10 mouse cellular contexts compared by ENCODE assay signal in genomic region chr6:52936995-52937394, GRCm38 (mm10).
A peak's percentile ranks its signal among the peaks of the same experiment; 100 is the strongest.
DNase-seq lines count a peak whose midpoint lies in the region; ATAC-seq and TF ChIP-seq lines count a peak whose summit lies in the region.
"Had no signal": no experiment of that assay in that cellular context is flagged by ENCODE, and none has a peak within 500 bp of the region (broad histone marks: within the 10 kb centered on the region; RNA-seq: fewer than 3 reads in every experiment).

No protein-coding gene starts in this region.

- no peak overlapping the region for H3K4me2 ChIP-seq in forebrain, embryonic 14.5 days (ENCODE audit: low read length)
- no peak overlapping the region for H3K4me2 ChIP-seq in forebrain, embryonic 12.5 days
- no peak overlapping the region for H3K4me2 ChIP-seq in liver, postnatal 0 days (ENCODE audit: low read depth, low read length)
- H3K4me2 ChIP-seq in hindbrain, embryonic 13.5 days = no peak overlapping the region
- H3K4me2 ChIP-seq: neural tube, embryonic 13.5 days had no signal

- TF ChIP-seq EP300 in liver, postnatal 0 days (IDR thresholded peaks at IDR 0.05; ENCODE audit: low read depth) = no peak

- no peak for ATAC-seq in forebrain, embryonic 14.5 days
- ATAC-seq in forebrain, embryonic 12.5 days (ENCODE audit: low FRiP score) = no peak
- no peak for ATAC-seq in liver, postnatal 0 days
- ATAC-seq in hindbrain, embryonic 13.5 days (ENCODE audit: low FRiP score) = no peak
- ATAC-seq: CD4-positive, CD25-positive, alpha-beta regulatory T cell, adult 4 months had no signal

- 37% methylated on average over 10 of the region's 10 CpGs for WGBS in forebrain, embryonic 14.5 days
- 73% methylated on average over 10 of the region's 10 CpGs for WGBS in forebrain, embryonic 12.5 days
- 57% methylated on average over 10 of the region's 10 CpGs for WGBS in liver, postnatal 0 days (ENCODE audit: insufficient replicate concordance)
- WGBS in hindbrain, embryonic 13.5 days = 61% methylated on average over 10 of the region's 10 CpGs

- H3K4me1 ChIP-seq in forebrain, embryonic 14.5 days (ENCODE audit: control insufficient read depth, insufficient read depth, low read length) = peaks cover 23% of the 10 kb centered on the region
- peaks cover 11% of the 10 kb centered on the region for H3K4me1 ChIP-seq in forebrain, embryonic 12.5 days
- H3K4me1 ChIP-seq in liver, postnatal 0 days (ENCODE audit: insufficient read depth) = peaks cover 4% of the 10 kb centered on the region; the same call in 1 of the 2 replicates
- H3K4me1 ChIP-seq in hindbrain, embryonic 13.5 days (replicated peaks) = 0 out of 2 replicates have a peak, but pooled peaks cover 9% of the 10 kb centered on the region

- peak; percentile 82 for DNase-seq in forebrain, embryonic 14.5 days (ENCODE audit: low spot score)
- peak; percentile 45 for DNase-seq in liver
- no peak for DNase-seq in liver, postnatal 0 days
- DNase-seq in heart, adult 8-10 months (ENCODE audit: low spot score) = peak; percentile 41
- peak; percentile 70 for DNase-seq in lung, postnatal 10 days
- DNase-seq in adipocyte (ENCODE audit: low spot score) = no peak

- no peaks in the 10 kb centered on the region for H3K9me3 ChIP-seq in forebrain, embryonic 14.5 days (replicated peaks; ENCODE audit: control insufficient read depth, low read length)
- no peaks in the 10 kb centered on the region for H3K9me3 ChIP-seq in forebrain, embryonic 12.5 days
- no peaks in the 10 kb centered on the region for H3K9me3 ChIP-seq in liver, postnatal 0 days (ENCODE audit: low read length)
- no peaks in the 10 kb centered on the region for H3K9me3 ChIP-seq in hindbrain, embryonic 13.5 days
- H3K9me3 ChIP-seq: neural tube, embryonic 13.5 days had no signal

- no peak overlapping the region for H3K9ac ChIP-seq in forebrain, embryonic 14.5 days (ENCODE audit: low read length)
- H3K9ac ChIP-seq in forebrain, embryonic 12.5 days = no peak overlapping the region
- no peak overlapping the region for H3K9ac ChIP-seq in liver, postnatal 0 days (replicated peaks)
- H3K9ac ChIP-seq in hindbrain, embryonic 13.5 days = no peak overlapping the region
- H3K9ac ChIP-seq: neural tube, embryonic 13.5 days had no signal

- no peak for TF ChIP-seq CTCF in liver, postnatal 0 days (IDR thresholded peaks at IDR 0.05; ENCODE audit: low read depth)

- H3K36me3 ChIP-seq in forebrain, embryonic 14.5 days (ENCODE audit: control insufficient read depth, insufficient read depth, low read length) = no peaks in the 10 kb centered on the region
- H3K36me3 ChIP-seq in forebrain, embryonic 12.5 days (replicated peaks) = no peaks in the 10 kb centered on the region
- no peaks in the 10 kb centered on the region for H3K36me3 ChIP-seq in liver, postnatal 0 days (replicated peaks; ENCODE audit: insufficient read depth, low read length)
- no peaks in the 10 kb centered on the region for H3K36me3 ChIP-seq in hindbrain, embryonic 13.5 days
- H3K36me3 ChIP-seq: neural tube, embryonic 13.5 days had no signal

- H3K27ac ChIP-seq in forebrain, embryonic 14.5 days (ENCODE audit: low read depth, low read length) = no peak overlapping the region
- H3K27ac ChIP-seq in forebrain, embryonic 12.5 days = no peak overlapping the region
- no peak overlapping the region for H3K27ac ChIP-seq in liver, postnatal 0 days (ENCODE audit: low read depth)
- no peak overlapping the region for H3K27ac ChIP-seq in hindbrain, embryonic 13.5 days
- H3K27ac ChIP-seq: neural tube, embryonic 13.5 days had no signal

- H3K4me3 ChIP-seq in forebrain, embryonic 14.5 days (ENCODE audit: low read depth, low read length) = no peak overlapping the region
- no peak overlapping the region for H3K4me3 ChIP-seq in forebrain, embryonic 12.5 days (replicated peaks)
- no peak overlapping the region for H3K4me3 ChIP-seq in liver, postnatal 0 days (ENCODE audit: low read depth, low read length)
- H3K4me3 ChIP-seq in hindbrain, embryonic 13.5 days = no peak overlapping the region
- H3K4me3 ChIP-seq: neural tube, embryonic 13.5 days had no signal

- no peaks in the 10 kb centered on the region for H3K27me3 ChIP-seq in forebrain, embryonic 14.5 days (replicated peaks; ENCODE audit: control insufficient read depth, insufficient read depth, low read length)
- no peaks in the 10 kb centered on the region for H3K27me3 ChIP-seq in forebrain, embryonic 12.5 days
- H3K27me3 ChIP-seq in liver, postnatal 0 days (ENCODE audit: insufficient read depth, low read length) = no peaks in the 10 kb centered on the region
- H3K27me3 ChIP-seq in hindbrain, embryonic 13.5 days = no peaks in the 10 kb centered on the region
- H3K27me3 ChIP-seq: neural tube, embryonic 13.5 days had no signal

Comparison
In these comparisons a context has a peak if more than half of its experiments do, and no peak if none do; other contexts are left out.
1. DNase-seq: peak in forebrain, embryonic 14.5 days (single experiment), liver (single experiment), heart, adult 8-10 months (single experiment) and lung, postnatal 10 days (single experiment); none in liver, postnatal 0 days (single experiment) and adipocyte (single experiment).